Mouse (Mus musculus) spleen, postnatal 10 days (tissue): ENCODE results near the gene Fam129b.
A peak's percentile ranks its signal among the peaks of the same experiment; 100 is the strongest.

Source experiments
- DNase-seq, 2 experiments: peaks; one replicate each; pipeline ENCODE4 v3.0.0; 2021 to 2022; ENCODE audit warnings: low spot score in 2 of 2

Fam129b gene

GRCm38 (mm10) chr2:32923551-32924250, 47.8 kb downstream of the Fam129b start:
- DNase-seq = no peak

GRCm38 (mm10) chr2:32924306-32924844, 48.5 kb downstream of the Fam129b start:
- DNase-seq = no peak

- DNase-seq = no peak
These were observed 50.6 kb downstream of the Fam129b start for GRCm38 (mm10) chr2:32926330-32927075.

GRCm38 (mm10) chr2:32927624-32928234, 51.8 kb downstream of the Fam129b start:
- DNase-seq = no peak

GRCm38 (mm10) chr2:32928235-32928946, 52.5 kb downstream of the Fam129b start:
- DNase-seq = peak; percentile 27 to 77

- no peak for DNase-seq
These were observed 53.3 kb downstream of the Fam129b start for GRCm38 (mm10) chr2:32928947-32929829.

GRCm38 (mm10) chr2:32931730-32932129, 55.8 kb downstream of the Fam129b start:
- DNase-seq = no peak

GRCm38 (mm10) chr2:32938741-32939140, 62.8 kb downstream of the Fam129b start:
- no peak for DNase-seq

- DNase-seq = peak; percentile 38 to 69
These were observed 63.5 kb downstream of the Fam129b start for GRCm38 (mm10) chr2:32939418-32939817.

- DNase-seq = no peak
These were observed 64.6 kb downstream of the Fam129b start for GRCm38 (mm10) chr2:32940483-32940882.

- DNase-seq = no peak
These were observed 71.5 kb downstream of the Fam129b start for GRCm38 (mm10) chr2:32947454-32947853.

GRCm38 (mm10) chr2:32954581-32954980, 78.7 kb downstream of the Fam129b start:
- DNase-seq = no peak

- no peak for DNase-seq
These were observed 81.4 kb downstream of the Fam129b start for GRCm38 (mm10) chr2:32957344-32957743.

GRCm38 (mm10) chr2:32960273-32960672, 84.4 kb downstream of the Fam129b start:
- no peak for DNase-seq

- DNase-seq = peak; percentile 93 to 96
These were observed 85.5 kb downstream of the Fam129b start, which contains the start of the genes Rpl12 and Lrsam1 for GRCm38 (mm10) chr2:32961192-32961995. Rpl12 (plus strand) TSS chr2:32961559. Lrsam1 (minus strand) TSS chr2:32961614.

GRCm38 (mm10) chr2:32962062-32962874, 86.4 kb downstream of the Fam129b start:
- no peak for DNase-seq

- DNase-seq = peak in 1 of 2 experiments; percentile 27
These were observed 86.9 kb downstream of the Fam129b start for GRCm38 (mm10) chr2:32962875-32963220.

GRCm38 (mm10) chr2:32963544-32963943, 87.6 kb downstream of the Fam129b start:
- DNase-seq = peak in 1 of 2 experiments; percentile 12

GRCm38 (mm10) chr2:32963981-32964380, 88.1 kb downstream of the Fam129b start:
- DNase-seq = peak in 1 of 2 experiments; percentile 19
